Mouse (Mus musculus) small intestine, adult 2 months (tissue): Measurements from ENCODE around the gene Csk. TPM values are rescaled to one million over a fixed set of nuclear protein-coding genes. Genes with fewer than 3 reads are reported as not detected.
A peak's percentile ranks its signal among the peaks of the same experiment; 100 is the strongest.

Experiments
- H3K27ac ChIP-seq: fragments of 200-500 bp; 2 replicates; pipeline ENCODE4 v1.5.1; 2012; ENCODE audit warnings: low read depth, low read length, control low read depth, inconsistent platforms; ENCODE audit not compliant: insufficient read depth
- H3K27me3 ChIP-seq: fragments of 200-500 bp; 2 replicates; pipeline ENCODE4 v1.6.1; 2012; ENCODE audit warnings: mild to moderate bottlenecking, moderate library complexity, low read length, inconsistent platforms; ENCODE audit not compliant: control insufficient read depth, insufficient read depth
- H3K36me3 ChIP-seq: fragments of 200-500 bp; 2 replicates; pipeline ENCODE4 v1.6.1; 2012; ENCODE audit warnings: mild to moderate bottlenecking, low read length, control low read depth, inconsistent platforms; ENCODE audit not compliant: control insufficient read depth, insufficient read depth
- H3K4me1 ChIP-seq: fragments of 200-500 bp; 2 replicates; pipeline ENCODE4 v1.6.1; 2012; ENCODE audit warnings: low read length, inconsistent platforms, mixed read lengths; ENCODE audit not compliant: control insufficient read depth, insufficient read depth, insufficient read length
- H3K4me3 ChIP-seq: fragments of 200-500 bp; 2 replicates; pipeline ENCODE4 v1.5.1; 2012; ENCODE audit warnings: low read depth, mild to moderate bottlenecking, control low read depth, inconsistent platforms, low read length, moderate library complexity
- CTCF ChIP-seq: fragments of 200-500 bp; IDR thresholded peaks from 2 replicates; pipeline ENCODE4 v1.5.1; 2012; ENCODE audit warnings: low read depth, mild to moderate bottlenecking, control low read depth, inconsistent platforms, low read length, moderate library complexity, mixed read lengths; ENCODE audit not compliant: insufficient replicate concordance, insufficient read length; ENCODE audit errors: extremely low read depth
- POLR2A ChIP-seq: fragments of 200-500 bp; IDR thresholded peaks from 2 replicates; pipeline ENCODE4 v1.6.1; 2012; ENCODE audit warnings: low read depth, mild to moderate bottlenecking, control low read depth, inconsistent platforms, low read length, moderate library complexity
- WGBS: fragments of 180-500 bp; shearing (Covaris S2); methylation state at CpG from one replicate; pipeline ENCODE4 v1.1.7; 2018; 5-methylcytosine and 5-hydroxymethylcytosine counted together
- polyA plus RNA-seq: library from polyadenylated mRNA; depleted of rRNA; stranded (reverse); fragments of >200 nt; gene quantifications from 2 replicates; pipeline ENCODE4 v1.2.3, GENCODE M21; 2012; rRNA removed

Csk gene
- polyA plus RNA-seq, 1 experiment: 95.9 TPM

GRCm38 (mm10) chr9:57590726-57591125, 62.7 kb downstream of the Csk start:
- WGBS: 73% methylated on average over 5 of the region's 5 CpGs
- no peak overlapping the region for H3K4me3 ChIP-seq
- TF ChIP-seq CTCF (no peak), POLR2A (no peak)
- peaks cover 13% of the 10 kb centered on the region for H3K4me1 ChIP-seq
- peaks cover 52% of the 10 kb centered on the region for H3K36me3 ChIP-seq
- H3K27me3 ChIP-seq: no peaks in the 10 kb centered on the region
- no peak overlapping the region for H3K27ac ChIP-seq

DNA sequence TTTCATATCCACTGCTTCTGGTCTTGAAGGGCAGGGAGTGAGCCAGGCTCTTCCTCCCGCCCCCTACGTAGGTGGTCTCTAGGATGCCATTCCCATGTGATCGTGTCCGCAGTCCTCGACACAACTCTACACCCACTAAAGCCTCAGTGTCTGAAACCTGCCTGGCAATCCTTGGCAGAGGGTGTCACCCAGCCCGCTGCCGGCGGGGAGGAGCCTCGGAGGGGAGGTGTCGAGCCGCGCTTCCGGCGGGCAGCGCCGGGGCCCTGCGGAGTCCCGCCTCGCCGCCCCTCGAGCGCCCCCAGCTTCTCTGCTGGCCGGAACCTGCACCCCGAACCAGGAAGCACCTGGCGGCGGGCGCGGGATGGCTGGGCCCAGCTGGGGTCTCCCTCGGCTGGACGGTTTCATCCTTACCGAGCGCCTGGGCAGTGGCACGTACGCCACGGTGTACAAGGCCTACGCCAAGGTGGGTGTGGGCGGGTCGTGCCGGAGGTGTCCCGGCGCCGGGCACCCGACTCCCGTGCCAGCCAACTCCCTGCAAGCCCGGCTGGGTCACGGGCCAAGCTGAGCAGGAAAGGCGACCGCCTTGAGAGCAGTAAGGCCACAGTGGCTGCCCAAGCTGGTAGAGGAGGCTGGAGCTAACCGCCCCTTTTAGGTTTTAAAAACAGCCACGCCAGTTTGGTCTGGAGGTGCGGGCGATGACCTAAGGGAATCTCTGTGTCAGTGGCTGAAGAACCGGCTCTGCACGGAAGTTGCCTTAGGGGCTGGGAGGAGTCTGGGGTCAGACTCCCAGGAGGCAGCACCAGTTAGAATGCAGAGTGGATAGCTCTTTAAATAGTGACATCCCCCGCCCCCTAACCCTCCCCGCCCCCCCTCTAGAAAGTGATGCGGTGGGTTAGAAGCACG, 64.0 kb downstream of the Csk start, which contains the start of gene Ulk3:
Gene Ulk3 (plus strand): TSS at position 229 of the 903 bp plus-strand sequence.
- Histone ChIP-seq H3K27me3 (no peaks in the 10 kb centered on the region), H3K4me3 (peak within 1 kb of the TSS; percentile 95), H3K27ac (peak within 1 kb of the TSS; percentile 57), H3K36me3 (peaks cover 49% of the 10 kb centered on the region), H3K4me1 (peaks cover 10% of the 10 kb centered on the region)
- TF ChIP-seq POLR2A: peak; percentile 49; the same call in 1 of the 2 replicates
- TF ChIP-seq CTCF: no peak; the same call in 1 of the 2 replicates
- WGBS: under 1% methylated on average over 58 of the region's 58 CpGs

- no peak overlapping the region for H3K4me3 ChIP-seq
- H3K4me1 ChIP-seq: peaks cover 2% of the 10 kb centered on the region
- 83% methylated on average over 3 of the region's 3 CpGs for WGBS
- H3K27ac ChIP-seq: no peak overlapping the region
- TF ChIP-seq CTCF: no peak
- no peak for TF ChIP-seq POLR2A
- H3K36me3 ChIP-seq: peaks cover 73% of the 10 kb centered on the region
- no peaks in the 10 kb centered on the region for H3K27me3 ChIP-seq
Measured at GRCm38 (mm10) chr9:57584991-57585390, 68.4 kb downstream of the Csk start.

DNA sequence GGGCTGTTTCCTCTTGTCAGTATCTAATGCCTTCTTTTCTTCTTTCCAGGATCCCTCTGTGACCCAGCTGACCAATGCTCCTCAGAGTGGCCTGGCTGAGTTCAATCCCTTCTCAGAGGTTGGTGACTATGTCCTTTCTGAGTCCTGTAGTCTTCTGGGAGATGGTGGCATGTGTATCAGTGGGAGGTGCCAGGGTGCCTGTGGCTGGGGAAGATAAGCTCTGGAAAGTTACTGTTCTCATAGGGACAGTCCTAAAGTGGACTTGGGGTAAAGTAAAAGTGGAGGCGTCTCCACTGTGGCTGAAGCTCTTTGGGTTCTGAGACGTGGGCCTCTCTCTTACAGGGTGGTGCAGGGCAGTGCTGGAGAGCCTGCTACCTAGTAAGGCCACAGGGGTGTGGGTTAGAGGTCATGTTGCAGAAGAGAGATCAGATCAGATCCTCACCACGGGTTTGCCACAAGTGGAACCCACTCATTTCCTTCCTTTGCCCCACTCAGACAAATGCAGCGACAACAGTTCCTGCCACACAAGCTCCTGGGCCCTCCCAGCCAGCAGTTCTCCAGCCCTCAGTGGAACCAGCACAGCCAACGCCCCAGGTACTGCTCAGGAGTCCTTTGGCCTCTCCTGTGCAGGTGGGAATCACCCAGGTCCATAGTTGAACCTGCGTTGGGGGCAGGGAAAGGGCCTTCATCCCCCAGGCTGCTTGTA, 76.1 kb downstream of the Csk start:
- Histone ChIP-seq H3K36me3 (peaks cover 70% of the 10 kb centered on the region), H3K4me3 (no peak overlapping the region), H3K27ac (no peak overlapping the region), H3K4me1 (no peaks in the 10 kb centered on the region), H3K27me3 (no peaks in the 10 kb centered on the region)
- 75% methylated on average over 6 of the region's 6 CpGs for WGBS
- TF ChIP-seq POLR2A: no peak
- no peak for TF ChIP-seq CTCF

Other genes starting within 250 kb of the Csk start
- 10.3 and 14.2 TPM in 2 replicates for gene Ppcdc, start 213.5 kb downstream of the Csk start, polyA plus RNA-seq
- 104 and 119 TPM in 2 replicates for gene Scamp5, start 185.6 kb downstream of the Csk start, polyA plus RNA-seq
- gene Rpp25, start 149.6 kb downstream of the Csk start, polyA plus RNA-seq: 1.2 and 10.5 TPM in 2 replicates
- 952 and 1,569 TPM in 2 replicates for gene Cox5a, start 132.4 kb downstream of the Csk start, polyA plus RNA-seq
- 6.0 and 8.2 TPM in 2 replicates for gene Fam219b, start 116.1 kb downstream of the Csk start, polyA plus RNA-seq
- 51.8 and 117 TPM in 2 replicates for gene Mpi, start 100.9 kb downstream of the Csk start, polyA plus RNA-seq
- gene Scamp2, start 92.7 kb downstream of the Csk start, polyA plus RNA-seq: 89.7 and 207 TPM in 2 replicates
- 8.7 and 14.0 TPM in 2 replicates for gene Ulk3, start 64.2 kb downstream of the Csk start, polyA plus RNA-seq
- gene Cplx3, start 47.4 kb downstream of the Csk start, polyA plus RNA-seq: not detected in 2 replicates
- 0.08 TPM in 1 of 2 replicates, not detected in the other for gene Lman1l, start 32.9 kb downstream of the Csk start, polyA plus RNA-seq
- not detected in 2 replicates for gene Cyp1a2, start 30.1 kb upstream of the Csk start, polyA plus RNA-seq
- 0.51 and 0.79 TPM in 2 replicates for gene Cyp1a1, start 34.3 kb upstream of the Csk start, polyA plus RNA-seq
- 3.7 and 8.0 TPM in 2 replicates for gene Edc3, start 54.9 kb upstream of the Csk start, polyA plus RNA-seq
- 30.7 and 66.1 TPM in 2 replicates for gene Clk3, start 112.2 kb upstream of the Csk start, polyA plus RNA-seq
- gene Arid3b, start 183.2 kb upstream of the Csk start, polyA plus RNA-seq: 5.8 and 13.6 TPM in 2 replicates